Mouse (Mus musculus) left cerebral cortex, adult 9 months (tissue): ENCODE measurements around the gene Spata3.

Experiments used
- DNase-seq, 2 experiments: peaks; one replicate each; pipeline ENCODE4 v3.0.0; 2022; ENCODE audit warnings: low spot score in 2 of 2

Spata3 gene

DNA sequence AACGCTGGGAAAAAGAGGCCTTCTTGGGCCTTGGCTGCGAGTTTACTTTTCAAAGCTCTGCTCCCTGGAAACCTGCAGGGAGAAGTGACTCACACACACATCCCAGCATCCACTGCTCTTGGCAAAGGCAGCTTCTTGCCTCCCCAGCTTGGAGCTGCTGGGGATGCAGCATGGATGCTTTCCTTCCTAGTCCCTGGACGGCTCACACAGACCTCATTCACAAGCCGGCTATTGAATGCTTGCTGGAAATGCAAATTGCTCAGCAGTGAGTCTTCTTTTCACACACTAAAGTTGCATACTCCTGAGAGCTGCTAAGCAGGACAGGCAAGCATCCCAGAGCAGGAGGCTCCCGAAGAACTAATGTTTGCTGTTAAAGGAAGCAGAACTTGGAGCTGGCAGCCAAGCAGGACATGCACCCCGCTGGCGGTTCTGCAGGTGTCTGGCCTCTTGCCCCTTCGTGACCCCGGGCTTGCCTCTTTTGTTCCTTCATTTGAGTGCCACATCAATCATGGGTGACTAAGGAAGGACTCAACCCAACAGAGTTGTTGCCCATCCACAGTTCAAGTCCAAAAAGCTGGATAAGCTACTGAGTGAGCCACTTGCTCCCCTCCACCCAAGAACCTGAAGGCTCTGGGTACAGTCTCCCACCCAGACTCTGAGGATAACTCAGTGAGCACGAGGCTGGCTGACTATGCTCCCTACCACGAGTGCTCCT, 15.8 kb downstream of the Spata3 start:
- DNase-seq: peak; percentile 63 to 76

DNA sequence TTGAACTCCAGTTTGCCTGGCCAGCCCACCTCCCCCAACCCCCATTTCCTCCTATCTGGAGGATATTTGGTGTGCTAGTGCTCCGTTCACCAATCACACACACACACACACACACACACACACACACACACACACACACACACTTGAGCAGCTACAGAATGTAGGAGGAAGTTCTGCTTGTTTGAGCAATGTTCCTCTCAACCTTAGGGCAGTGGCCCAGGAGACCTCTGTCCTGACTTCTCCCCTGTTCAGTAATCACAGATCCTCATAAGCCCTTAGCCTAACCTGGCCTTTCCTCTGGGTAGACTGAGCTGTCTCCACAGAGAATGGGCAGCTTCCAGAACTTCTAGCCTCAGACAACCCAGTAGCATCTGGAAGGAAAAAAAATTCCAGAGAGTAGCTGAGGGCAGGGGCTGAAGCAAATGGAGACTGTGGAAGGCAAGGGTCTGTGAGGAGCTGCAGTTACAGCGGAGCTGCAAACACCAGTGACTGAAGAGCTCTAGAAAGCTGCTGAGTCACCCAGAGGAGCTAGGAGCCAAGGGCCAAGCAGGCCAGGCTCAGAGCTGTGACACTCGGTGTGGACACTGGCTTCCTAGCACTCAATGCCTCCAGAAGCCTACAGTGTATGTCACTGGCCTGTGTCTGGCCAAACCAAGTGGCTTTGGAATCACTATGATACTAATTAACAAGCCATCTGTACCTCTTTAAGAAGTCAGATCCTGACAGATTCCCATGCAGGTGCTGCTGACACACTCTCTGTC, 21.8 kb downstream of the Spata3 start:
- DNase-seq: no peak

DNA sequence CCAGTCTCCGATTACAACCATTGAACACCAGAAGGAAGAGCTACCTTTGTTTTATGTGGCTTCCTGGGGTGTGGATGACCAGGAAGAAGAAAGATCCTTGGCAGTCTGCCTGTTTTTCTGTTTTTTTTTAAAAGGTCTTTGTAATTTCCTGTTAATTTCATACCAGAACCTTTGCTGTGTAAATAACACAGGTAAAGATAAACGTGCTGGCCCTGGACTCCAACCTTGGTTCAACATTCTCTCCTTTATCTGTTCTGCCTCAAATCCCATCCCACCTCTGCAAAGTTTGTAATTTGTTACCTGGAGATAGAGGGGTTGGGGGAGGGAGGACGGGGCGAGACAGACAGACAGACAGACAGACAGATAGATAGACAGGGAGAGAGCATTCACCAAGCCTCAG, 23.5 kb downstream of the Spata3 start:
- DNase-seq: no peak

GRCm38 (mm10) chr1:86040817-86041216, 24.2 kb downstream of the Spata3 start:
- no peak for DNase-seq

- peak in 1 of 2 experiments; percentile 34 for DNase-seq
Observed at GRCm38 (mm10) chr1:86045056-86045455, 28.4 kb downstream of the Spata3 start.

GRCm38 (mm10) chr1:86045848-86046805, 29.5 kb downstream of the Spata3 start, which contains the start of gene 2810459M11Rik:
2810459M11Rik (plus strand) TSS chr1:86045863.
- DNase-seq: peak in 1 of 2 experiments; percentile 42

DNA sequence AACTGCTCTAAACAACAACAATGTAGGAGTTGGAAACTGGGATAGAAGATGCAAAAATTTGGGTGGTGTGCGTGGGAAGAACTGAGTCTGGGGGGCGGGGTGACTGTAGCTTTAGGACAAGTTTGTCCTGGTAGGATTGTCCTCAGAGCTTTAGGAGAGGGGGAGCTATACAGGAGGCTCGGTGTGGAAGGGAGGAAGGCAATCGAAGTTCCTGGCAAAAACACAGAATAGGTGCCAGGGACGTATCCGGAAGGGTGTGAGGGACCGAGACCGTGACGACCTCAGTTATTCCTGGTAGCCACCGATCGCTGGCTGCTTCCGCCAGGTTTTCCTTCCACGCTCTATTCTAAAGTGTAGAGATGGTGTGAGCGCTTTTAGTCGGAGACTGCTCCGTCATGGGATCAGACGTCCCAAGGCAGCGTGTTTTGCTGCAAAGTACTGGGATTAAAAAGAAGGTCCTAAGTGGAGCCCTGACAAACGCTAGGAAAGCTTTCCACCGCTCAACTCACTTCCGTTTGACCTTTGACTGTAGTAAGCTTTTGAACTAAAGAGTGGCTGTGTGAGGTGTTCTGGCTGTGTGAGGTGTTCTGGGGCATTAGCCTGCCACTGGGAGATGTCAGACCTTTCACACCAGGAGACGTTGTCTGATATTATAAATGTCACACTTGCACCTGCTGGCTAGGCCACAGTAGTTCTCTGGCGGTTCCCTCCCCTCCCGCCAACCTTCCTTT, 30.4 kb downstream of the Spata3 start:
- no peak for DNase-seq

GRCm38 (mm10) chr1:86048231-86048630, 31.6 kb downstream of the Spata3 start:
- no peak for DNase-seq

DNA sequence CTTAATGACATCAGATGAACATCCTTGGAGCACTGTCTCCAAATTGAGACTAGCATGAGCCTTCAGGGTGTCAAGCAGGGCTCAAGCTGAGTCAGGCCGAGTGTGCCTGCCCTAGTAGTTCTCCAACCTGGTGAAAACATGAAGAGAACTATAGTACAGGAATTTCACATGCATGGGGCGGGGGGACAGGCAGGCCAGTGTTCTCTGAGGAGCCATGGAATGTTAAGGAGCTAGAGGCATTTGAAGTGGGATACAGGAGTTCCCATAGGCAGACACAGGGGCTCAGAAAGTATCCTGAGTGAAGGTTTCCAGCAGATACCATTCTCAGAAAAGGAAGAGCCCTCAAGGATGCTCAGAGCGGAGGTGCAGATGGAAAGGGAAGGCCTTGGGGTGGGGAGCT, 32.1 kb downstream of the Spata3 start:
- no peak for DNase-seq

DNA sequence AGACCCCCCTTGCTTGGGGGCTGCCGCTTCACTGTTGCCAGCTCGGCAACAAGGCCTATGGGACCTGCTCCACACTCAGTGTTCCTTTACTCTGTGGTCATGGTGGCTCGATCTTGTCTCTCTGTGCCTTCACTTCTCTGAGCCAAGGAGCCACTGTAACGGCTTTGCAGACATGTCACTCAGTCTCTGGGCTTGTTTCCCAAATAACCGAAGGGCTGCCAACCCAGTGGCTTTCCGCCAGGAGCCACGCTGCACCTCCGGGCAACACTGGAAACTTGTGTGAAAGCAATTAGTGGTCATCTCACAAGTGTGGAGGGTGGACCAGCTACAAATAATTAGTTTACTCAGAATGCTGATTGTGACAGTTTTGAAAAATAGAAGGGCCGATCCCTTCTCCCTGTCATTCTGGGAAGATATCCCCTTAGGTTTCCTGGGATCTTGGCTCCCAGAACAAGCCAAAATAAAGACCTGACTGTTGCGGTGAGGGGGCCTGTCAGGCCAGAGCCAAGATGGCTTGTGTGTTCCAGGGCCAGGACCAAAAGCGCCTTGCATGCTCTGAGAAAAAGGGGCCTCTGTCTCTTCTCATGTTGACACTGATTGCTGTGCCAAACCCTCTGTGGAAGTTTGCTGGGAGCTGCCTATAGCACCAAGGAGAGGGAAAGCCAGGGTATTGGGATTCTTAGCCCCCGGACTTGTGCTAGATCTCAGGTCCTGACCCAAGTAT, 36.7 kb downstream of the Spata3 start:
- peak in 1 of 2 experiments; percentile 77 for DNase-seq

GRCm38 (mm10) chr1:86054943-86055342, 38.3 kb downstream of the Spata3 start:
- DNase-seq: no peak

GRCm38 (mm10) chr1:86056284-86056683, 39.7 kb downstream of the Spata3 start:
- no peak for DNase-seq

DNA sequence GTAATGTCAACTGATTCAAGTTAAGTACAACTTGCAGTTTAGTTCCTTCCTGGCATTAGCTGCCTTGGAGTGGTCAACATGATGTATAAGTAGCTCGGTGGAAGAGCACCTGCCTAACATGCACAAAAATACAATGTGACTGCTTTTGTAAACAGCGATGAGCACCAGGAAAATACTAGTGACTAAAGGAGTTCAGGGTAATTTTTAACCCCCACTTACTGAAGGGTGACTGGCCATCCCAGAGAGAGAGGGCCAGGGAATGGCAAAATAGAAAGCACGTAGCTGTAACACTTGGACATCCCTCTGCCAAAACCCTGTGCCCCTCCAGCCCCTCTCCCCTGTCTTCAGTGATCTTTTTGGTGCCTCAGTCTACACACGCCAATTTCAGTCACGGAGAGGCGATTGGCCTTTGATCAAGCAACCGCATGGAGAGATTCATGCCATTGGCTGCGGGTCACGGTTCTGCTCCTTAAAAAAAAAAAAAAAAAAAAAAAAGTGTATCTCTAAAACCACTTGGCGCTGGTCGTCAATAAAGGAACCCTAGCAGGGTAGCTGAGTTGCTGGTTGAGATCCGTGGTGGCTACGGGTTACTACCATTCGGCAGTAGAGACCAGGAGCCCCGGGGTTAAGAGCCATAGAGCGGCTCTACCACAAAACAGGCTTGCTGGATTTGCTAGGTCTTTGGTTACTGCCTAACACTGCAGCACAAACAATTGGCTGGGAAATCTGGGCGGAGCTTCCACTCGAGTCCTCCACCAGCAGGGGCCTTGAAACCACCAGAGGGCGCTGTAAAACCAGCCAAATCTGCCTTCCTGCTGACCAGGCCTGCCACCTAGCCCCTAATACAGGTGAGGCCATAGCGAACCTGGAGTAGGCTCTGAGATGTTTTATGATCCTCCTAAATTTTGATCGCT, 42.5 kb downstream of the Spata3 start:
- DNase-seq: peak; percentile 74 to 97

DNA sequence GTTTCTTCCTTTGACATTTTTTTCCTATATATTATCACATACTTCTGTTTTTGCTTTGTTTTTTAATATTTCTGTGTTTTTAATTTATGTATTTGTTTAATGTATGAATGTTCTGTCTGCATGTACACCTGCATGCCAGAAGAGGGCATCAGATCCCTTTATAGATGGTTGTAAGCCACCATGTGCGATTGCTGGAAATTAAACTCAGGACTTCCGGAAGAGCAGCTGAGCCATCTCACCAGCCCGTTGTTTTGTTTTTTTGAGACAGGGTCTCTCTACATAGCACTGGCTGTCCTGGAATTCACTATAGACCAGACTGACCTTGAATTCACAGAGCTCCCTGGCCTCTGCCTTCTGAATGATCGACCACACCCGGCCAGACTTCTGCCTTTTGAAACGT, 45.9 kb downstream of the Spata3 start:
- no peak for DNase-seq

DNA sequence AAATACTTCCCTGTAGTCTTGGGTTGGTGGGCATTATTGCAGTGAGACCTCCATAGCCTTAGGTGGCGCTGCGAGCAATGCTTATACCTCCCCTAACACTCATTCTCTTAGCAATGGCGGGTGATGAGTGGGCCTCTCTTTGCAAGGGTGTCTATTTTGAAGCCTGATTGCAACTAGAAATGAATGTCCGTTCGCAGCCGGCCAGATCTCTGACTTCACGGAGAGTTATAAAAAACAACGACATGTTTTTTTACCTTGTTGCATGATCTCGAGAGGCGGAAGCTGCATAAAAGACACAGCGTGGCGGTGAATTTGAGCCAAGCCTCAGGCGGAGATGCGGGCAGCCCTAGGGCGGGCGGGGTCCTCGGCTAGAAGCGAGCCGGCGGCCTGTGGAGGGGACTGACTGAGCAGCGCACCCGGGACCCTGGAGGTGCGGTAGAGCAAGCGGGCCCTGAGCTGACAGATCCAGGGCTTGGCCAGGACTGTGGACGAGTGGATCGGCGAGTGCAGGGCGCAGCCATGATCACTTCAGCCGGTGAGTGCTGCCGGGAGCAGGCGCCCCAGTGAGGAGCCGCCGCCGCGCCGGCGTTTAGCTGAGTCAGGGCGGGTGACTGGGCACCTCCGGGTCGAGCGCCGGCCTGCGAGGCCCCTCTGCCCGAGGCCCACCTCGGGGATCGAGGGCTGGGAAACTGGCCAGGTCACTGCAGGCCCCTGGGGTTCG, 47.8 kb downstream of the Spata3 start, which contains the start of gene Psmd1:
Gene Psmd1 (plus strand): TSS at position 117 of the 721 bp plus-strand sequence.
- peak; percentile 69 to 92 for DNase-seq

GRCm38 (mm10) chr1:86076565-86076964, 59.9 kb downstream of the Spata3 start:
- DNase-seq: no peak
